ENCODE assay signal across 23 mouse cellular contexts in genomic region chr5:122175961-122176360, GRCm38 (mm10). TPM values are rescaled to one million over a fixed set of nuclear protein-coding genes. Genes with fewer than 3 reads are reported as not detected.
DNase-seq lines count a peak whose midpoint lies in the region; ATAC-seq and TF ChIP-seq lines count a peak whose summit lies in the region.
"Had no signal": no experiment of that assay in that cellular context is flagged by ENCODE, and none has a peak within 500 bp of the region (broad histone marks: within the 10 kb centered on the region; RNA-seq: fewer than 3 reads in every experiment).

No protein-coding gene starts in this region.

- 85% methylated on average over 7 of the region's 7 CpGs for WGBS in intestine, postnatal 0 days
- 88% methylated on average over 7 of the region's 7 CpGs for WGBS in intestine, embryonic 16.5 days
- WGBS in lung, embryonic 15.5 days: 82% methylated on average over 7 of the region's 7 CpGs
- WGBS in olfactory bulb, adult 2 months: 64% methylated on average over 7 of the region's 7 CpGs

- no peak overlapping the region for H3K9ac ChIP-seq in intestine, postnatal 0 days (ENCODE audit: low read depth, low read length)
- H3K9ac ChIP-seq in intestine, embryonic 16.5 days (ENCODE audit: low read depth, low read length): no peak overlapping the region
- no peak overlapping the region for H3K9ac ChIP-seq in lung, embryonic 15.5 days
- H3K9ac ChIP-seq in ES-Bruce4 (ENCODE audit: low read depth, poor library complexity, severe bottlenecking): no peak overlapping the region
- H3K9ac ChIP-seq: embryonic facial prominence, embryonic 12.5 days; forebrain, embryonic 15.5 days; heart, embryonic 12.5 days; hindbrain, embryonic 14.5 days; liver, embryonic 13.5 days had no signal

- H3K27ac ChIP-seq in intestine, postnatal 0 days (ENCODE audit: low read depth, low read length): 0 out of 2 replicates have a peak overlapping the region, but pooled peaks have one; percentile 8
- H3K27ac ChIP-seq in intestine, embryonic 16.5 days (ENCODE audit: low read length): no peak overlapping the region
- no peak overlapping the region for H3K27ac ChIP-seq in lung, embryonic 15.5 days
- peak overlapping the region; percentile 57 for H3K27ac ChIP-seq in ES-Bruce4 (ENCODE audit: insufficient read depth, low read length)
- 0 out of 2 replicates have a peak overlapping the region, but pooled peaks have one; percentile 25 for H3K27ac ChIP-seq in olfactory bulb, adult 2 months (ENCODE audit: insufficient read depth, low read depth, low read length)
- H3K27ac ChIP-seq: embryonic facial prominence, embryonic 12.5 days; forebrain, embryonic 10.5 days; forebrain, embryonic 15.5 days; hindbrain, embryonic 14.5 days; liver, embryonic 13.5 days had no signal

- no peaks in the 10 kb centered on the region for H3K4me1 ChIP-seq in intestine, postnatal 0 days (replicated peaks; ENCODE audit: control insufficient read depth, insufficient read depth, low read length)
- H3K4me1 ChIP-seq in intestine, embryonic 16.5 days (ENCODE audit: control insufficient read depth, insufficient read depth, low read length): no peaks in the 10 kb centered on the region
- no peaks in the 10 kb centered on the region for H3K4me1 ChIP-seq in lung, embryonic 15.5 days
- peaks cover 4% of the 10 kb centered on the region for H3K4me1 ChIP-seq in ES-Bruce4 (ENCODE audit: control insufficient read depth, insufficient read depth, low read length)
- H3K4me1 ChIP-seq in olfactory bulb, adult 2 months (ENCODE audit: control insufficient read depth, insufficient read depth, low read length): peaks cover 30% of the 10 kb centered on the region
- H3K4me1 ChIP-seq: embryonic facial prominence, embryonic 12.5 days; forebrain, embryonic 15.5 days had no signal

- ATAC-seq in intestine, postnatal 0 days: no peak
- no peak for ATAC-seq in intestine, embryonic 16.5 days
- ATAC-seq in lung, embryonic 15.5 days (ENCODE audit: borderline replicate concordance, extremely low read depth, low FRiP score, low TSS enrichment): 0 out of 2 replicates have a peak, but pooled peaks have one; percentile 28

- H3K4me3 ChIP-seq in intestine, postnatal 0 days (ENCODE audit: low read depth, low read length): no peak overlapping the region
- no peak overlapping the region for H3K4me3 ChIP-seq in intestine, embryonic 16.5 days (ENCODE audit: low read length)
- no peak overlapping the region for H3K4me3 ChIP-seq in lung, embryonic 15.5 days
- H3K4me3 ChIP-seq in ES-Bruce4 (ENCODE audit: low read depth, low read length): no peak overlapping the region
- H3K4me3 ChIP-seq in olfactory bulb, adult 2 months (ENCODE audit: insufficient read depth, low read depth, low read length): no peak overlapping the region
- H3K4me3 ChIP-seq: embryonic facial prominence, embryonic 12.5 days; forebrain, embryonic 10.5 days; forebrain, embryonic 15.5 days; heart, embryonic 12.5 days; liver, embryonic 13.5 days had no signal

- TF ChIP-seq CTCF in intestine, postnatal 0 days (IDR thresholded peaks at IDR 0.05; ENCODE audit: low read depth): no peak
- TF ChIP-seq CTCF in ES-Bruce4 (IDR thresholded peaks at IDR 0.05; ENCODE audit: low read depth, low read length): no peak
- TF ChIP-seq CTCF in olfactory bulb, adult 2 months (IDR thresholded peaks at IDR 0.05; ENCODE audit: insufficient read depth, low read depth, low read length): no peak

- no peak for TF ChIP-seq POLR2A in ES-Bruce4 (IDR thresholded peaks at IDR 0.05; ENCODE audit: insufficient read depth, low read length)
- no peak for TF ChIP-seq POLR2A in olfactory bulb, adult 2 months (IDR thresholded peaks at IDR 0.05; ENCODE audit: insufficient read depth, low read depth, low read length)

- intact Hi-C loops in gastrocnemius, postnatal 14 days (cut with DNase I; ENCODE audit: low total_unique reads): loop anchor here (5.0 kb wide), 1 partner anchor 44 kb away; no protein-coding TSS in a partner anchor

- H3K9me3 ChIP-seq in intestine, postnatal 0 days (ENCODE audit: control insufficient read depth): no peaks in the 10 kb centered on the region
- H3K9me3 ChIP-seq in intestine, embryonic 16.5 days (ENCODE audit: control insufficient read depth, low read length): no peaks in the 10 kb centered on the region
- no peaks in the 10 kb centered on the region for H3K9me3 ChIP-seq in lung, embryonic 15.5 days
- H3K9me3 ChIP-seq in ES-Bruce4 (replicated peaks; ENCODE audit: control insufficient read depth, insufficient read depth, low read length, poor library complexity, severe bottlenecking): no peaks in the 10 kb centered on the region
- H3K9me3 ChIP-seq: embryonic facial prominence, embryonic 12.5 days; forebrain, embryonic 10.5 days; forebrain, embryonic 15.5 days; heart, embryonic 12.5 days; liver, embryonic 13.5 days had no signal

- H3K27me3 ChIP-seq in intestine, postnatal 0 days (replicated peaks; ENCODE audit: control insufficient read depth, insufficient read depth, low read length): no peaks in the 10 kb centered on the region
- no peaks in the 10 kb centered on the region for H3K27me3 ChIP-seq in intestine, embryonic 16.5 days (replicated peaks; ENCODE audit: control insufficient read depth, insufficient read depth, low read length)
- no peaks in the 10 kb centered on the region for H3K27me3 ChIP-seq in lung, embryonic 15.5 days
- no peaks in the 10 kb centered on the region for H3K27me3 ChIP-seq in ES-Bruce4 (ENCODE audit: control insufficient read depth, insufficient read depth, low read length, poor library complexity, severe bottlenecking)
- H3K27me3 ChIP-seq: embryonic facial prominence, embryonic 12.5 days; forebrain, embryonic 15.5 days; heart, embryonic 12.5 days; liver, embryonic 13.5 days had no signal

- H3K36me3 ChIP-seq in intestine, postnatal 0 days (ENCODE audit: control insufficient read depth, insufficient read depth): peaks cover 34% of the 10 kb centered on the region
- peaks cover 29% of the 10 kb centered on the region for H3K36me3 ChIP-seq in intestine, embryonic 16.5 days (ENCODE audit: control insufficient read depth, insufficient read depth, low read length)
- H3K36me3 ChIP-seq in lung, embryonic 15.5 days: peaks cover 45% of the 10 kb centered on the region
- peaks cover 34% of the 10 kb centered on the region for H3K36me3 ChIP-seq in ES-Bruce4 (ENCODE audit: control insufficient read depth, insufficient read depth, low read length, poor library complexity, severe bottlenecking)

- no peak overlapping the region for H3K4me2 ChIP-seq in intestine, postnatal 0 days (replicated peaks; ENCODE audit: low read depth)
- no peak overlapping the region for H3K4me2 ChIP-seq in intestine, embryonic 16.5 days (ENCODE audit: low read depth, low read length)
- H3K4me2 ChIP-seq in lung, embryonic 15.5 days: no peak overlapping the region
- H3K4me2 ChIP-seq: embryonic facial prominence, embryonic 12.5 days; forebrain, embryonic 15.5 days; heart, embryonic 12.5 days; hindbrain, embryonic 14.5 days; liver, embryonic 13.5 days had no signal

- TF ChIP-seq EP300 in ES-Bruce4 (IDR thresholded peaks at IDR 0.05; ENCODE audit: insufficient read depth, low read depth, low read length): no peak

- DNase-seq in lung, postnatal 25 days (ENCODE audit: low spot score): no peak
- DNase-seq in gastrocnemius, postnatal 14 days: no peak
- DNase-seq: adrenal gland, adult 8-10 months; kidney, adult 8-10 months; layer of hippocampus, postnatal 36 days; liver, embryonic 13.5 days; right cerebral cortex, adult 18-20 months had no signal

RNA-seq across cellular contexts. Expression of gene Ppp1cc, which starts 17.9 kb away (rescaled TPM):
- 138 and 144 TPM in 2 replicates for polyA plus RNA-seq in intestine, postnatal 0 days (2015; fragmentation: Nextera tagmentation; extraction: Ambion mirVana)
- polyA plus RNA-seq in intestine, embryonic 16.5 days (2015; fragmentation: Nextera tagmentation; extraction: Ambion mirVana): 213 and 215 TPM in 2 replicates
- 263 and 264 TPM in 2 replicates for polyA plus RNA-seq in lung, embryonic 15.5 days (2015; fragmentation: Nextera tagmentation; extraction: Ambion mirVana)
- polyA plus RNA-seq in ES-Bruce4 (2011; ENCODE audit: insufficient read depth, insufficient read length, low read depth, missing spikeins): 437 and 458 TPM in 2 replicates
- 674 and 1,250 TPM in 2 replicates for polyA plus RNA-seq in olfactory bulb, adult 2 months (2012; ENCODE audit: insufficient read depth, insufficient read length, low replicate concordance, missing spikeins)
- 100 to 1,000 TPM; 110 TPM for total RNA-seq in gastrocnemius, postnatal 14 days (2021)

RNA-seq across cellular contexts. Expression of gene Hvcn1, which starts 30.6 kb away (rescaled TPM):
- 3.6 TPM in 2 replicates for polyA plus RNA-seq in intestine, postnatal 0 days (2015; fragmentation: Nextera tagmentation; extraction: Ambion mirVana)
- polyA plus RNA-seq in intestine, embryonic 16.5 days (2015; fragmentation: Nextera tagmentation; extraction: Ambion mirVana): 5.6 and 5.7 TPM in 2 replicates
- polyA plus RNA-seq in lung, embryonic 15.5 days (2015; fragmentation: Nextera tagmentation; extraction: Ambion mirVana): 4.0 and 4.7 TPM in 2 replicates
- 10.6 and 11.8 TPM in 2 replicates for polyA plus RNA-seq in ES-Bruce4 (2011; ENCODE audit: insufficient read depth, insufficient read length, low read depth, missing spikeins)
- not detected in 2 replicates for polyA plus RNA-seq in olfactory bulb, adult 2 months (2012; ENCODE audit: insufficient read depth, insufficient read length, low replicate concordance, missing spikeins)
- 1 to 10 TPM; 1.6 to 2.0 TPM for total RNA-seq in gastrocnemius, postnatal 14 days (2021)

RNA-seq across cellular contexts. Expression of gene Ccdc63, which starts 35.3 kb away (rescaled TPM):
- polyA plus RNA-seq in intestine, postnatal 0 days (2015; fragmentation: Nextera tagmentation; extraction: Ambion mirVana): not detected in 2 replicates
- polyA plus RNA-seq in intestine, embryonic 16.5 days (2015; fragmentation: Nextera tagmentation; extraction: Ambion mirVana): not detected in 2 replicates
- not detected in 2 replicates for polyA plus RNA-seq in lung, embryonic 15.5 days (2015; fragmentation: Nextera tagmentation; extraction: Ambion mirVana)
- 2.4 and 3.0 TPM in 2 replicates for polyA plus RNA-seq in ES-Bruce4 (2011; ENCODE audit: insufficient read depth, insufficient read length, low read depth, missing spikeins)
- not detected in 2 replicates for polyA plus RNA-seq in olfactory bulb, adult 2 months (2012; ENCODE audit: insufficient read depth, insufficient read length, low replicate concordance, missing spikeins)
- total RNA-seq in gastrocnemius, postnatal 14 days (2021): not detected
- total RNA-seq: gastrocnemius, adult 18-20 months; gastrocnemius, postnatal 36 days; heart, adult 18-20 months had no signal
- polyA plus RNA-seq: embryonic facial prominence, embryonic 12.5 days; forebrain, embryonic 10.5 days; forebrain, embryonic 15.5 days; intestine, embryonic 14.5 days; midbrain, embryonic 14.5 days; neural tube, embryonic 11.5 days had no signal

Comparison
In these comparisons a context has a peak if more than half of its experiments do, and no peak if none do; other contexts are left out.
1. H3K27ac ChIP-seq: peak in intestine, postnatal 0 days (single experiment), ES-Bruce4 (single experiment) and olfactory bulb, adult 2 months (single experiment); none in intestine, embryonic 16.5 days (single experiment) and lung, embryonic 15.5 days (single experiment).